Mouse (Mus musculus) kidney, adult 8-10 months (tissue): ENCODE measurements around the gene Tbc1d22a.

Source experiments
- DNase-seq, 2 experiments: peaks; one replicate each; pipeline ENCODE4 v3.0.0; 2022

Gene Tbc1d22a

GRCm38 (mm10) chr15:86283238-86283637, 69.0 kb downstream of the Tbc1d22a start:
- DNase-seq, result no peak

GRCm38 (mm10) chr15:86285296-86285695, 71.0 kb downstream of the Tbc1d22a start:
- no peak for DNase-seq

GRCm38 (mm10) chr15:86290074-86290473, 75.8 kb downstream of the Tbc1d22a start:
- DNase-seq, result no peak

- no peak for DNase-seq
Observed at GRCm38 (mm10) chr15:86292288-86292687, 78.0 kb downstream of the Tbc1d22a start.

- DNase-seq, result no peak
Observed at GRCm38 (mm10) chr15:86294426-86294825, 80.2 kb downstream of the Tbc1d22a start.

GRCm38 (mm10) chr15:86295722-86296288, 81.5 kb downstream of the Tbc1d22a start:
- DNase-seq, result no peak

GRCm38 (mm10) chr15:86297281-86297680, 83.0 kb downstream of the Tbc1d22a start:
- DNase-seq, result no peak

GRCm38 (mm10) chr15:86303876-86304275, 89.6 kb downstream of the Tbc1d22a start:
- no peak for DNase-seq

GRCm38 (mm10) chr15:86304861-86305260, 90.6 kb downstream of the Tbc1d22a start:
- no peak for DNase-seq

GRCm38 (mm10) chr15:86305290-86305689, 91.0 kb downstream of the Tbc1d22a start:
- no peak for DNase-seq

GRCm38 (mm10) chr15:86309213-86309829, 95.1 kb downstream of the Tbc1d22a start:
- no peak for DNase-seq

GRCm38 (mm10) chr15:86320803-86321510, 106.7 kb downstream of the Tbc1d22a start:
- DNase-seq, result no peak

- DNase-seq, result no peak
Observed at GRCm38 (mm10) chr15:86326341-86326740, 112.1 kb downstream of the Tbc1d22a start.

- DNase-seq, result no peak
Observed at GRCm38 (mm10) chr15:86329911-86330310, 115.7 kb downstream of the Tbc1d22a start.

- no peak for DNase-seq
Observed at GRCm38 (mm10) chr15:86330454-86330853, 116.2 kb downstream of the Tbc1d22a start.

- DNase-seq, result no peak
Observed at GRCm38 (mm10) chr15:86331501-86332245, 117.4 kb downstream of the Tbc1d22a start.

GRCm38 (mm10) chr15:86333176-86333575, 118.9 kb downstream of the Tbc1d22a start:
- DNase-seq, result no peak

- DNase-seq, result no peak
Observed at GRCm38 (mm10) chr15:86333606-86334005, 119.3 kb downstream of the Tbc1d22a start.

- no peak for DNase-seq
Observed at GRCm38 (mm10) chr15:86334276-86334675, 120.0 kb downstream of the Tbc1d22a start.

GRCm38 (mm10) chr15:86334745-86335144, 120.5 kb downstream of the Tbc1d22a start:
- DNase-seq, result no peak

- peak; percentile 6 to 10 for DNase-seq
Observed at GRCm38 (mm10) chr15:86335781-86336180, 121.5 kb downstream of the Tbc1d22a start.

- no peak for DNase-seq
Observed at GRCm38 (mm10) chr15:86337726-86338125, 123.5 kb downstream of the Tbc1d22a start.

GRCm38 (mm10) chr15:86339736-86340135, 125.5 kb downstream of the Tbc1d22a start:
- no peak for DNase-seq
